Mouse (Mus musculus): ENCODE data around the gene Angptl2. TPM values are rescaled to one million over a fixed set of nuclear protein-coding genes. Genes with fewer than 3 reads are reported as not detected.
A peak's percentile ranks its signal among the peaks of the same experiment; 100 is the strongest.

Angptl2 gene
- polyA plus RNA-seq, 1 experiment from 2014 or later, result 36.9 TPM

- no peaks in the 10 kb centered on the region for H3K9me3 ChIP-seq (replicated peaks; ENCODE audit: low read length)
- TF ChIP-seq CTCF (IDR thresholded peaks at IDR 0.05; ENCODE audit: low read depth), result no peak
- WGBS, result 34% methylated on average over 16 of the region's 16 CpGs
Measured at GRCm38 (mm10) chr2:33179930-33180630, 35.8 kb upstream of the Angptl2 start.

GRCm38 (mm10) chr2:33183321-33183720 lies 32.5 kb upstream of the Angptl2 start:
- Histone ChIP-seq H3K9ac (ENCODE audit: low read depth, low read length) (no peak overlapping the region), H3K4me3 (replicated peaks; ENCODE audit: low read depth, low read length) (no peak overlapping the region), H3K27ac (no peak overlapping the region), H3K4me2 (ENCODE audit: low read length) (no peak overlapping the region), H3K36me3 (ENCODE audit: insufficient read depth, low read length) (no peaks in the 10 kb centered on the region), H3K4me1 (replicated peaks; ENCODE audit: insufficient read depth, low read length) (peaks cover 14% of the 10 kb centered on the region), H3K9me3 (replicated peaks; ENCODE audit: low read length) (no peaks in the 10 kb centered on the region), H3K27me3 (ENCODE audit: insufficient read depth, low read length) (no peaks in the 10 kb centered on the region)
- no peak for ATAC-seq (replicated peaks; ENCODE audit: low FRiP score, low read depth)
- no peak for TF ChIP-seq CTCF (IDR thresholded peaks at IDR 0.05; ENCODE audit: low read depth)
- no peak for DNase-seq (ENCODE audit: low spot score)
- 95% methylated on average over 7 of the region's 7 CpGs for WGBS

More at GRCm38 (mm10) chr2:33179930-33180630, 35.8 kb upstream of the Angptl2 start:
- H3K9ac ChIP-seq (ENCODE audit: low read depth, low read length), result no peak overlapping the region
- H3K27ac ChIP-seq, result peak overlapping the region; percentile 31; the same call in 1 of the 2 replicates
- no peaks in the 10 kb centered on the region for H3K36me3 ChIP-seq (ENCODE audit: insufficient read depth, low read length)
- DNase-seq (ENCODE audit: low spot score) (peak; percentile 76), ATAC-seq (replicated peaks; ENCODE audit: low FRiP score, low read depth) (peak; percentile 74)
- no peak overlapping the region for H3K4me2 ChIP-seq (ENCODE audit: low read length)
- H3K4me1 ChIP-seq (replicated peaks; ENCODE audit: insufficient read depth, low read length), result peaks cover 9% of the 10 kb centered on the region; the same call in 1 of the 2 replicates
- no peaks in the 10 kb centered on the region for H3K27me3 ChIP-seq (ENCODE audit: insufficient read depth, low read length)
- no peak overlapping the region for H3K4me3 ChIP-seq (replicated peaks; ENCODE audit: low read depth, low read length)

- TF ChIP-seq CTCF (IDR thresholded peaks at IDR 0.05; ENCODE audit: low read depth), result no peak
- H3K27ac ChIP-seq, result no peak overlapping the region
- H3K4me1 ChIP-seq (replicated peaks; ENCODE audit: insufficient read depth, low read length), result peaks cover 25% of the 10 kb centered on the region
- H3K27me3 ChIP-seq (ENCODE audit: insufficient read depth, low read length), result no peaks in the 10 kb centered on the region
- H3K36me3 ChIP-seq (ENCODE audit: insufficient read depth, low read length), result no peaks in the 10 kb centered on the region
- no peak overlapping the region for H3K4me3 ChIP-seq (replicated peaks; ENCODE audit: low read depth, low read length)
- no peaks in the 10 kb centered on the region for H3K9me3 ChIP-seq (replicated peaks; ENCODE audit: low read length)
- DNase-seq (ENCODE audit: low spot score), result no peak
- WGBS, result 57% methylated on average over 10 of the region's 10 CpGs
- no peak for ATAC-seq (replicated peaks; ENCODE audit: low FRiP score, low read depth)
- H3K9ac ChIP-seq (ENCODE audit: low read depth, low read length), result no peak overlapping the region
- no peak overlapping the region for H3K4me2 ChIP-seq (ENCODE audit: low read length)
Measured at GRCm38 (mm10) chr2:33184641-33185040, 31.2 kb upstream of the Angptl2 start.

DNA sequence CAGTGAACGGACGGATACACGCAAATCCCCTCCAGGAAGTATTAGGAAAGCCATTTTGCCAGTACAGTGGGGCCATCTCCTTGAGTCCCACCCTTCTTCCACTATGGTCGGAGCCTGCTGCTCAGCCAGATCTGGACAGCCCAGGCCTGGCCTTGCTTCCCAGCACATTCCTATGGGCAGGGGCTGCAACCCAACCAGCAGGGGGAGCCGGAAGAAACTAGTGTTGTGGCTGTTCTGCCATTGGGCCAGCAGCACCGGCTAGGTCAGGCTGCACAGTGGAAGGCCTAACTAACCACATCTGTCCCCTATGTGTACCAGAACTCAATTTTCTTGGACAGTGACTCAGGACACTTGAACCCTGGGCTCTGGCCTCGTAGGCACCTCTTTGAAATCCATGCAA lies 30.6 kb upstream of the Angptl2 start:
- Histone ChIP-seq H3K9ac (ENCODE audit: low read depth, low read length) (no peak overlapping the region), H3K4me2 (ENCODE audit: low read length) (no peak overlapping the region), H3K4me1 (replicated peaks; ENCODE audit: insufficient read depth, low read length) (peaks cover 20% of the 10 kb centered on the region), H3K4me3 (replicated peaks; ENCODE audit: low read depth, low read length) (no peak overlapping the region), H3K27ac (no peak overlapping the region), H3K36me3 (ENCODE audit: insufficient read depth, low read length) (no peaks in the 10 kb centered on the region), H3K9me3 (replicated peaks; ENCODE audit: low read length) (no peaks in the 10 kb centered on the region), H3K27me3 (ENCODE audit: insufficient read depth, low read length) (no peaks in the 10 kb centered on the region)
- TF ChIP-seq CTCF (IDR thresholded peaks at IDR 0.05; ENCODE audit: low read depth), result peak; percentile 65
- DNase-seq (ENCODE audit: low spot score), result no peak
- ATAC-seq (replicated peaks; ENCODE audit: low FRiP score, low read depth), result no peak
- WGBS, result 79% methylated on average over 7 of the region's 7 CpGs

DNA sequence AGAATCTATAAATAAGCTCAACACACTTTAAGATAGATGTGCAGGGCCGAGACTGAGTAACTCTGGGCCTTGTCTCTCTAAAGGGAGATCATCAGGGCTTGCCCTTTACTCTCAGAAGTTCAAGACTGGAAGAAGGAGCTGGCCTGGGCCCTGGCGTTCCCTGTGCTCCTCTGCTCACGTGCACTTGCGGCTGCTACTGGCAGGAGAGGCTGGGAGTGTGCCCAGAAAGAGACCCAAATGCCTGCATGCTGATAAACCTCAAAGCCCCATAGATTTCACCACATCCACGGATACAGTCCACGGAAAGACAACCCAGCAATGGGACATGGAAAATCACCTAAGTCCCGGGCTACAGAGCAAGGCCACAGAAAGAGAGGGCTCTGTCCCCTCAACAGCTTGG lies 29.4 kb upstream of the Angptl2 start:
- WGBS, result 64% methylated on average over 7 of the region's 7 CpGs

DNA sequence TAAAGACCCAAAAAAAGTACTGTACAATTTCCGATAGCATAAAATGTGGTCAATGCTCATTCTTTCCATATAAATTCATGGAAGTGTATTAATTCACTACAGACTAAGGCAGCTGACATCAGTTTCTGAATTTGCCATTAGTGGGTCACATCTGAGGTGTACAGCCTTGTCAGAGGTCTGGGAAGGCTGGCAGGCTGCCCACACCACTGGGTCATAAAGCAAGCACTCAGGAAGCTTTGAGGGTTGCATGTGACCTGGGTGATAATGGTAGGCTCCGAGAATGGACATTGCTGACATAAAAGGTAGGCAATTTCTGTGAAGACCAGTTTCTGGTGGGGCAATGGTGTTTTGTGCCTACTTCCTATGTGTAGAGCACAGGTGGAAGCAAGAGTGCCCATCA lies 28.0 kb upstream of the Angptl2 start:
- no peak overlapping the region for H3K4me2 ChIP-seq (ENCODE audit: low read length)
- H3K4me1 ChIP-seq (replicated peaks; ENCODE audit: insufficient read depth, low read length), result peaks cover 19% of the 10 kb centered on the region
- WGBS, result 57% methylated on average over 2 of the region's 2 CpGs
- peak overlapping the region; percentile 75 for H3K27ac ChIP-seq
- no peaks in the 10 kb centered on the region for H3K36me3 ChIP-seq (ENCODE audit: insufficient read depth, low read length)
- no peak overlapping the region for H3K9ac ChIP-seq (ENCODE audit: low read depth, low read length)
- ATAC-seq (replicated peaks; ENCODE audit: low FRiP score, low read depth) (no peak), DNase-seq (ENCODE audit: low spot score) (no peak)
- TF ChIP-seq CTCF (IDR thresholded peaks at IDR 0.05; ENCODE audit: low read depth), result no peak
- H3K9me3 ChIP-seq (replicated peaks; ENCODE audit: low read length), result no peaks in the 10 kb centered on the region
- no peak overlapping the region for H3K4me3 ChIP-seq (replicated peaks; ENCODE audit: low read depth, low read length)
- no peaks in the 10 kb centered on the region for H3K27me3 ChIP-seq (ENCODE audit: insufficient read depth, low read length)

More for the DNA sequence above, 29.4 kb upstream of the Angptl2 start:
- no peak for TF ChIP-seq CTCF (IDR thresholded peaks at IDR 0.05; ENCODE audit: low read depth)
- Histone ChIP-seq H3K9ac (ENCODE audit: low read depth, low read length) (no peak overlapping the region), H3K27me3 (ENCODE audit: insufficient read depth, low read length) (no peaks in the 10 kb centered on the region), H3K27ac (no peak overlapping the region), H3K4me2 (ENCODE audit: low read length) (no peak overlapping the region), H3K4me1 (replicated peaks; ENCODE audit: insufficient read depth, low read length) (peaks cover 19% of the 10 kb centered on the region), H3K36me3 (ENCODE audit: insufficient read depth, low read length) (no peaks in the 10 kb centered on the region), H3K9me3 (replicated peaks; ENCODE audit: low read length) (no peaks in the 10 kb centered on the region), H3K4me3 (replicated peaks; ENCODE audit: low read depth, low read length) (no peak overlapping the region)
- ATAC-seq (replicated peaks; ENCODE audit: low FRiP score, low read depth) (no peak), DNase-seq (ENCODE audit: low spot score) (no peak)
